Mouse (Mus musculus) right cerebral cortex, postnatal 10 days (tissue): Measurements from ENCODE around the gene Dmtf1.
A peak's percentile ranks its signal among the peaks of the same experiment; 100 is the strongest.
"Not testable (repeated sequence)": the region's sequence is repeated elsewhere in the genome, so short reads cannot be mapped to it uniquely, and the experiment has no call there.

Experiments used
- DNase-seq, 2 experiments: peaks; one replicate each; pipeline ENCODE4 v3.0.0; 2021; ENCODE audit warnings: low spot score in 2 of 2

The Dmtf1 gene

GRCm38 (mm10) chr5:9161456-9162041, at the start of gene Dmtf1:
Gene Dmtf1 (minus strand): TSS chr5:9161776.
- peak; percentile 95 for DNase-seq

- DNase-seq = no peak
Observed at GRCm38 (mm10) chr5:9186467-9186866, 24.9 kb upstream of the Dmtf1 start.

GRCm38 (mm10) chr5:9173295-9173694, 11.7 kb upstream of the Dmtf1 start:
- DNase-seq = no peak

- not testable (repeated sequence) for DNase-seq
Observed at GRCm38 (mm10) chr5:9169328-9170005, 7.9 kb upstream of the Dmtf1 start.

- no peak for DNase-seq
Observed at GRCm38 (mm10) chr5:9166366-9166765, 4.8 kb upstream of the Dmtf1 start.

- not testable (repeated sequence) for DNase-seq
Observed at GRCm38 (mm10) chr5:9165151-9165550, 3.6 kb upstream of the Dmtf1 start.

GRCm38 (mm10) chr5:9163411-9163810, 1.8 kb upstream of the Dmtf1 start:
- DNase-seq = no peak

GRCm38 (mm10) chr5:9162088-9162487, 512 bp upstream of the Dmtf1 start:
- DNase-seq = peak in 1 of 2 experiments; percentile 43

- peak; percentile 57 to 65 for DNase-seq
Observed at GRCm38 (mm10) chr5:9160831-9161455, 633 bp downstream of the Dmtf1 start.

- no peak for DNase-seq
Observed at GRCm38 (mm10) chr5:9157336-9157735, 4.2 kb downstream of the Dmtf1 start.

GRCm38 (mm10) chr5:9156746-9157145, 4.8 kb downstream of the Dmtf1 start:
- no peak for DNase-seq

- DNase-seq = no peak
Observed at GRCm38 (mm10) chr5:9149273-9149850, 12.2 kb downstream of the Dmtf1 start.

- no peak for DNase-seq
Observed at GRCm38 (mm10) chr5:9142376-9142775, 19.2 kb downstream of the Dmtf1 start.

GRCm38 (mm10) chr5:9140724-9141123, 20.9 kb downstream of the Dmtf1 start:
- DNase-seq = no peak

- DNase-seq = no peak
Observed at GRCm38 (mm10) chr5:9135588-9135987, 26.0 kb downstream of the Dmtf1 start.

GRCm38 (mm10) chr5:9131786-9132185, 29.8 kb downstream of the Dmtf1 start:
- no peak for DNase-seq

- DNase-seq = peak; percentile 41 to 62
Observed at GRCm38 (mm10) chr5:9128566-9128965, 33.0 kb downstream of the Dmtf1 start.

GRCm38 (mm10) chr5:9124134-9124533, 37.4 kb downstream of the Dmtf1 start:
- no peak for DNase-seq

GRCm38 (mm10) chr5:9114162-9114561, 47.4 kb downstream of the Dmtf1 start:
- no peak for DNase-seq

- peak; percentile 50 to 68 for DNase-seq
Observed at GRCm38 (mm10) chr5:9111759-9112158, 49.8 kb downstream of the Dmtf1 start.

GRCm38 (mm10) chr5:9111285-9111684, 50.3 kb downstream of the Dmtf1 start:
- DNase-seq = no peak

- DNase-seq = no peak
Observed at GRCm38 (mm10) chr5:9109582-9109981, 52.0 kb downstream of the Dmtf1 start.

GRCm38 (mm10) chr5:9108490-9108889, 53.1 kb downstream of the Dmtf1 start:
- no peak for DNase-seq
